Mouse (Mus musculus): ENCODE data around the gene Mark4. TPM values are rescaled to one million over a fixed set of nuclear protein-coding genes. Genes with fewer than 3 reads are reported as not detected.

Mark4 gene
- polyA plus RNA-seq, 1 experiment from 2014 or later, result 19.2 TPM

GRCm38 (mm10) chr7:19378049-19378448, 80.6 kb downstream of the Mark4 start:
- H3K4me2 ChIP-seq (ENCODE audit: low read depth, low read length), result no peak overlapping the region
- H3K36me3 ChIP-seq (ENCODE audit: control insufficient read depth, insufficient read depth, low read length), result no peaks in the 10 kb centered on the region
- no peak overlapping the region for H3K4me3 ChIP-seq (ENCODE audit: low read depth, low read length)
- no peaks in the 10 kb centered on the region for H3K4me1 ChIP-seq (ENCODE audit: control insufficient read depth, insufficient read depth, low read length)
- ATAC-seq (ENCODE audit: low read depth), result no peak
- no peak overlapping the region for H3K27ac ChIP-seq (ENCODE audit: low read depth, low read length)
- H3K9ac ChIP-seq (replicated peaks; ENCODE audit: low read depth, low read length), result no peak overlapping the region
- WGBS, result 78% methylated on average over 8 of the region's 8 CpGs
- no peaks in the 10 kb centered on the region for H3K27me3 ChIP-seq (ENCODE audit: control insufficient read depth, insufficient read depth, low read length)
- H3K9me3 ChIP-seq (ENCODE audit: control insufficient read depth, low read length), result no peaks in the 10 kb centered on the region

- ATAC-seq (ENCODE audit: low read depth), result no peak
- no peaks in the 10 kb centered on the region for H3K4me1 ChIP-seq (ENCODE audit: control insufficient read depth, insufficient read depth, low read length)
- no peak overlapping the region for H3K4me3 ChIP-seq (ENCODE audit: low read depth, low read length)
- WGBS, result 84% methylated on average over 4 of the region's 4 CpGs
- H3K27ac ChIP-seq (ENCODE audit: low read depth, low read length), result no peak overlapping the region
- H3K27me3 ChIP-seq (ENCODE audit: control insufficient read depth, insufficient read depth, low read length), result no peaks in the 10 kb centered on the region
- no peak overlapping the region for H3K9ac ChIP-seq (replicated peaks; ENCODE audit: low read depth, low read length)
- H3K9me3 ChIP-seq (ENCODE audit: control insufficient read depth, low read length), result no peaks in the 10 kb centered on the region
- H3K36me3 ChIP-seq (ENCODE audit: control insufficient read depth, insufficient read depth, low read length), result no peaks in the 10 kb centered on the region
- no peak overlapping the region for H3K4me2 ChIP-seq (ENCODE audit: low read depth, low read length)
Observed at GRCm38 (mm10) chr7:19376019-19376418, 82.6 kb downstream of the Mark4 start.

- H3K4me3 ChIP-seq (ENCODE audit: low read depth, low read length), result no peak overlapping the region
- no peak overlapping the region for H3K27ac ChIP-seq (ENCODE audit: low read depth, low read length)
- no peaks in the 10 kb centered on the region for H3K9me3 ChIP-seq (ENCODE audit: control insufficient read depth, low read length)
- H3K4me2 ChIP-seq (ENCODE audit: low read depth, low read length), result no peak overlapping the region
- H3K27me3 ChIP-seq (ENCODE audit: control insufficient read depth, insufficient read depth, low read length), result no peaks in the 10 kb centered on the region
- no peaks in the 10 kb centered on the region for H3K4me1 ChIP-seq (ENCODE audit: control insufficient read depth, insufficient read depth, low read length)
- WGBS, result 84% methylated on average over 16 of the region's 18 CpGs
- no peaks in the 10 kb centered on the region for H3K36me3 ChIP-seq (ENCODE audit: control insufficient read depth, insufficient read depth, low read length)
- no peak for ATAC-seq (ENCODE audit: low read depth)
- H3K9ac ChIP-seq (replicated peaks; ENCODE audit: low read depth, low read length), result no peak overlapping the region
Observed at GRCm38 (mm10) chr7:19375368-19375767, 83.3 kb downstream of the Mark4 start.

MicroRNA genes within 50 kb of the gene (microRNA counts, 519-probe panel; counts per million panel counts)
- microRNA mmu-miR-343, result not detected

Small RNA genes within 50 kb of the gene (microRNA-seq; reads per million reads assigned to microRNA genes)
- gene Mir343, result not detected

Other genes with a start within 250 kb of the Mark4 start
- 2.9 and 3.4 TPM in 2 replicates for gene Gpr4, start 246.3 kb downstream of the Mark4 start, polyA plus RNA-seq (2014; fragmentation: Nextera tagmentation; extraction: Ambion mirVana)
- 36.6 and 37.6 TPM in 2 replicates for gene Opa3, start 230.5 kb downstream of the Mark4 start, polyA plus RNA-seq (2014; fragmentation: Nextera tagmentation; extraction: Ambion mirVana)
- 17.4 and 40.9 TPM in 2 replicates for gene Vasp, start 187.0 kb downstream of the Mark4 start, polyA plus RNA-seq (2014; fragmentation: Nextera tagmentation; extraction: Ambion mirVana)
- gene Ppm1n, start 178.8 kb downstream of the Mark4 start, polyA plus RNA-seq (2014; fragmentation: Nextera tagmentation; extraction: Ambion mirVana), result 0.66 and 0.75 TPM in 2 replicates
- 115 and 118 TPM in 2 replicates for gene Rtn2, start 176.2 kb downstream of the Mark4 start, polyA plus RNA-seq (2014; fragmentation: Nextera tagmentation; extraction: Ambion mirVana)
- not detected in 2 replicates for gene Fosb, start 148.8 kb downstream of the Mark4 start, polyA plus RNA-seq (2014; fragmentation: Nextera tagmentation; extraction: Ambion mirVana)
- gene Ercc1, start 114.0 kb downstream of the Mark4 start, polyA plus RNA-seq (2014; fragmentation: Nextera tagmentation; extraction: Ambion mirVana), result 90.4 and 98.9 TPM in 2 replicates
- gene Cd3eap, start 99.3 kb downstream of the Mark4 start, polyA plus RNA-seq (2014; fragmentation: Nextera tagmentation; extraction: Ambion mirVana), result 19.1 and 21.5 TPM in 2 replicates
- gene Ppp1r13l, start 99.1 kb downstream of the Mark4 start, polyA plus RNA-seq (2014; fragmentation: Nextera tagmentation; extraction: Ambion mirVana), result 1.4 and 1.7 TPM in 2 replicates
- 11.4 TPM in 2 replicates for gene Ercc2, start 76.8 kb downstream of the Mark4 start, polyA plus RNA-seq (2014; fragmentation: Nextera tagmentation; extraction: Ambion mirVana)
- 1.1 and 2.1 TPM in 2 replicates for gene Klc3, start 54.7 kb downstream of the Mark4 start, polyA plus RNA-seq (2014; fragmentation: Nextera tagmentation; extraction: Ambion mirVana)
- gene Ckm, start 54.0 kb downstream of the Mark4 start, polyA plus RNA-seq (2014; fragmentation: Nextera tagmentation; extraction: Ambion mirVana), result 0.63 and 2.0 TPM in 2 replicates
- gene Exoc3l2, start 4.5 kb upstream of the Mark4 start, polyA plus RNA-seq (2014; fragmentation: Nextera tagmentation; extraction: Ambion mirVana), result 0.71 TPM in 2 replicates
- 2.8 and 3.2 TPM in 2 replicates for gene Bloc1s3, start 49.5 kb upstream of the Mark4 start, polyA plus RNA-seq (2014; fragmentation: Nextera tagmentation; extraction: Ambion mirVana)
- 31.7 and 33.8 TPM in 2 replicates for gene Trappc6a, start 49.6 kb upstream of the Mark4 start, polyA plus RNA-seq (2014; fragmentation: Nextera tagmentation; extraction: Ambion mirVana)
- 0.52 and 1.2 TPM in 2 replicates for gene Nkpd1, start 59.0 kb upstream of the Mark4 start, polyA plus RNA-seq (2014; fragmentation: Nextera tagmentation; extraction: Ambion mirVana)
- 8.1 and 15.8 TPM in 2 replicates for gene Ppp1r37, start 104.3 kb upstream of the Mark4 start, polyA plus RNA-seq (2014; fragmentation: Nextera tagmentation; extraction: Ambion mirVana)
- 0.13 and 0.27 TPM in 2 replicates for gene Zfp296, start 118.5 kb upstream of the Mark4 start, polyA plus RNA-seq (2014; fragmentation: Nextera tagmentation; extraction: Ambion mirVana)
- gene Gemin7, start 118.8 kb upstream of the Mark4 start, polyA plus RNA-seq (2014; fragmentation: Nextera tagmentation; extraction: Ambion mirVana), result 150 and 153 TPM in 2 replicates
- gene Clasrp, start 145.7 kb upstream of the Mark4 start, polyA plus RNA-seq (2014; fragmentation: Nextera tagmentation; extraction: Ambion mirVana), result 49.7 and 51.3 TPM in 2 replicates
- 6.6 and 7.3 TPM in 2 replicates for gene Relb, start 170.6 kb upstream of the Mark4 start, polyA plus RNA-seq (2014; fragmentation: Nextera tagmentation; extraction: Ambion mirVana)
- 142 and 147 TPM in 2 replicates for gene Clptm1, start 206.2 kb upstream of the Mark4 start, polyA plus RNA-seq (2014; fragmentation: Nextera tagmentation; extraction: Ambion mirVana)
- gene Apoc2, start 219.1 kb upstream of the Mark4 start, polyA plus RNA-seq (2014; fragmentation: Nextera tagmentation; extraction: Ambion mirVana), result 1.4 TPM in 2 replicates
- not detected in 2 replicates for gene Gm44805, start 222.6 kb upstream of the Mark4 start, polyA plus RNA-seq (2014; fragmentation: Nextera tagmentation; extraction: Ambion mirVana)
- 0.20 and 0.27 TPM in 2 replicates for gene Apoc4, start 222.7 kb upstream of the Mark4 start, polyA plus RNA-seq (2014; fragmentation: Nextera tagmentation; extraction: Ambion mirVana)
- 3.0 and 3.2 TPM in 2 replicates for gene Apoc1, start 233.8 kb upstream of the Mark4 start, polyA plus RNA-seq (2014; fragmentation: Nextera tagmentation; extraction: Ambion mirVana)
- 310 and 558 TPM in 2 replicates for gene Apoe, start 240.4 kb upstream of the Mark4 start, polyA plus RNA-seq (2014; fragmentation: Nextera tagmentation; extraction: Ambion mirVana)

All from neural tube, embryonic 14.5 days (tissue).